Mouse (Mus musculus) limb, embryonic 11.5 days (tissue): ENCODE measurements at regions not wholly inside any gene's neighbourhood (a gene's known extent, or its start where the extent isn't known, plus 50 kb on each side); places are given as distances from the start of the nearest gene placed in this dataset.
A peak's percentile ranks its signal among the peaks of the same experiment; 100 is the strongest.

Experiments used
- ATAC-seq: fragments of 200-750 bp; cut with Nextera tagmentation; 2 replicates; pipeline ENCODE4 v1.8.0; 2017; ENCODE audit warnings: low read depth; ENCODE audit not compliant: insufficient number of reproducible peaks, low FRiP score, low TSS enrichment
- DNase-seq: peaks from one replicate; pipeline ENCODE4 v3.0.0-alpha.2; 2015; ENCODE audit warnings: low spot score
- H3K27ac ChIP-seq: fragments of 300-500 bp; sonication (generic); replicated peaks from 2 replicates; pipeline ENCODE4 v1.5.1; 2014; ENCODE audit warnings: low read depth, mild to moderate bottlenecking, low read length
- H3K27me3 ChIP-seq: fragments of 300-500 bp; sonication (generic); 2 replicates; pipeline ENCODE4 v1.6.1; 2014; ENCODE audit warnings: mild to moderate bottlenecking, low read length, mixed read lengths; ENCODE audit not compliant: control insufficient read depth, insufficient read depth
- H3K36me3 ChIP-seq: fragments of 300-500 bp; sonication (generic); 2 replicates; pipeline ENCODE4 v1.6.1; 2014; ENCODE audit warnings: mild to moderate bottlenecking, low read length, moderate library complexity, mixed read lengths; ENCODE audit not compliant: control insufficient read depth, insufficient read depth
- H3K4me1 ChIP-seq: fragments of 300-500 bp; sonication (generic); 2 replicates; pipeline ENCODE4 v1.6.1; 2014; ENCODE audit warnings: low read length, mixed read lengths; ENCODE audit not compliant: control insufficient read depth, insufficient read depth
- H3K4me2 ChIP-seq: fragments of 300-500 bp; sonication (generic); 2 replicates; pipeline ENCODE4 v1.6.1; 2014; ENCODE audit warnings: low read depth, mild to moderate bottlenecking, moderate library complexity; ENCODE audit not compliant: severe bottlenecking
- H3K4me3 ChIP-seq: fragments of 300-500 bp; sonication (generic); 2 replicates; pipeline ENCODE4 v1.5.1; 2014; ENCODE audit warnings: low read depth, low read length
- H3K9ac ChIP-seq: fragments of 300-500 bp; sonication (generic); 2 replicates; pipeline ENCODE4 v1.6.1; 2014; ENCODE audit warnings: mild to moderate bottlenecking, low read length
- H3K9me3 ChIP-seq: fragments of 300-500 bp; sonication (generic); 2 replicates; pipeline ENCODE4 v1.6.1; 2016; ENCODE audit warnings: low read length; ENCODE audit not compliant: control insufficient read depth
- WGBS: fragments of 180-500 bp; shearing (Covaris S2); extraction: QIAGEN DNeasy Blood & Tissue Kit; methylation state at CpG from one replicate; pipeline ENCODE4 v1.1.7; 2014; 5-methylcytosine and 5-hydroxymethylcytosine counted together

- WGBS, result 65% methylated on average over 3 of the region's 3 CpGs
- DNase-seq (no peak), ATAC-seq (no peak)
- Histone ChIP-seq H3K9ac (no peak overlapping the region), H3K36me3 (no peaks in the 10 kb centered on the region), H3K4me3 (no peak overlapping the region), H3K4me2 (no peak overlapping the region), H3K4me1 (no peaks in the 10 kb centered on the region), H3K27me3 (no peaks in the 10 kb centered on the region), H3K9me3 (0 out of 2 replicates have a peak, but pooled peaks cover 2% of the 10 kb centered on the region), H3K27ac (no peak overlapping the region)
Measured at GRCm38 (mm10) chr3:104712711-104713110, 68.1 kb upstream of the Ppm1j start.

GRCm38 (mm10) chr3:104713836-104714631, 66.8 kb upstream of the Ppm1j start:
- Histone ChIP-seq H3K9me3 (0 out of 2 replicates have a peak, but pooled peaks cover 2% of the 10 kb centered on the region), H3K27me3 (no peaks in the 10 kb centered on the region), H3K36me3 (no peaks in the 10 kb centered on the region), H3K4me3 (no peak overlapping the region), H3K4me1 (no peaks in the 10 kb centered on the region), H3K9ac (no peak overlapping the region), H3K4me2 (peak overlapping the region; percentile 34), H3K27ac (no peak overlapping the region)
- WGBS, result 23% methylated on average over 8 of the region's 8 CpGs
- DNase-seq, result peak; percentile 84
- peak; percentile 41; the same call in 1 of the 2 replicates for ATAC-seq

- Histone ChIP-seq H3K27me3 (no peaks in the 10 kb centered on the region), H3K36me3 (no peaks in the 10 kb centered on the region), H3K9ac (no peak overlapping the region), H3K4me1 (no peaks in the 10 kb centered on the region), H3K9me3 (0 out of 2 replicates have a peak, but pooled peaks cover 2% of the 10 kb centered on the region), H3K27ac (no peak overlapping the region), H3K4me3 (no peak overlapping the region), H3K4me2 (peak overlapping the region; percentile 34)
- no peak for ATAC-seq
- DNase-seq, result peak; percentile 85
- WGBS, result 48% methylated on average over 11 of the region's 11 CpGs
Measured at GRCm38 (mm10) chr3:104714679-104715326, 66.1 kb upstream of the Ppm1j start.
